Mouse (Mus musculus) adrenal gland, postnatal 36 days (tissue): Measurements from ENCODE around the gene Megf8. TPM values are rescaled to one million over a fixed set of nuclear protein-coding genes. Genes with fewer than 3 reads are reported as not detected.
A peak's percentile ranks its signal among the peaks of the same experiment; 100 is the strongest.

Experiments
- DNase-seq, 2 experiments: peaks; one replicate each; pipeline ENCODE4 v3.0.0; 2021; ENCODE audit warnings: mixed read lengths in 1 of 2
- total RNA-seq, 2 experiments: library from RNA; stranded (reverse); gene quantifications; 2 replicates each; pipeline ENCODE4 v1.2.3; 2021

Megf8 gene
- total RNA-seq, 2 experiments from 2014 or later = 43.7 to 51.3 TPM

DNA sequence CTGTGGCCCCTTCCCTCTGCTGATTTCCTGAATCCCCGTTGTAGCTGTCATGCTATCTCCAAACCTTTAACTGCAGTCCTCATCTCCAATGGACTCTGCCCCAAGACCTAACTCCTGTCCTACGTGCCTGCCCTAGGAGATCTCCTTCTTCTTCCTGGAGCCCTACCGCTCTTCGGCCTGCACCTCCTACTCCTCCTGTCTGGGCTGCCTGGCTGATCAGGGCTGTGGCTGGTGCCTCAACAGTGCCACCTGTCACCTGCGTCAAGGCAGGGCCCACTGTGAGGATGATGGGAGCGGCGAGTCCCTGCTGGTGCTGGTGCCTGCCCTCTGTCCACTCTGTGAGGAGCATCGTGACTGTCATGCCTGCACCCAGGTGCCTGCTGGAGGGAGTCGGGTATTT, 22.4 kb downstream of the Megf8 start:
- DNase-seq = no peak

DNA sequence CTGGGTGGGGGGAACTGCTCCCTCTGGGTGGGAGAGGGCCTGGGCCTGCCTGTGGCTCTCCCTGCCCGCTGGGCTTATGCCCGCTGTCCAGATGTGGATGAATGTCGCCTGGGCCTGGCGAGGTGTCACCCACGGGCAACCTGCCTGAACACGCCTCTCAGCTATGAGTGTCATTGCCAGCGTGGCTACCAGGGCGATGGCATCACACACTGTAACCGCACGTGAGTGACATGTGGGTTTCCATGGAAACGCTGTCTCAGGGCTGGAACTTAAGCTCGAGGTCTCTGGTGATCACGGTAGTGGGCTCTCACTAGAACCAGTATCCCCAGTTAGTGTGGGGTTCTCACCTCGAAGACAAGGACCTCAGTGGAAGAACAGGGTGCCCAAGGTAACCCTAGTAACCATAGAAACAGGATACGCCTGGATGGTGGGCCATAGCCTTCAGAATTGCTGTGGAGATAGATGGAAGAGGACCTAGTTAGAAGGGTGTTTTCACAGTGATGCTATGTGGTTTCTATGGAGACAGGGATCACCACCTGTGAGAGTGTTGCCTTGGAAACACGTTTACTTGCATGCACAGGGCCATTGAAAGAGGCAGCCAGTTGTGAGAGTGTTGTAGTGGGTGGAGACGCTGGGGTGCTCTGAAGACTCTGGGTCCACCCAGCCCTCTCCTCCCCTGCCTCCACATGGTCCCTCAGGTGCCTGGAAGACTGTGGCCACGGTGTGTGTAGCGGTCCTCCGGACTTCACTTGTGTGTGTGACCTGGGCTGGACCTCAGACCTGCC, 24.2 kb downstream of the Megf8 start:
- DNase-seq = no peak

- no peak for DNase-seq
These were observed 31.9 kb downstream of the Megf8 start for GRCm38 (mm10) chr7:25348861-25349260.

GRCm38 (mm10) chr7:25358721-25359206, 41.8 kb downstream of the Megf8 start:
- no peak for DNase-seq

DNA sequence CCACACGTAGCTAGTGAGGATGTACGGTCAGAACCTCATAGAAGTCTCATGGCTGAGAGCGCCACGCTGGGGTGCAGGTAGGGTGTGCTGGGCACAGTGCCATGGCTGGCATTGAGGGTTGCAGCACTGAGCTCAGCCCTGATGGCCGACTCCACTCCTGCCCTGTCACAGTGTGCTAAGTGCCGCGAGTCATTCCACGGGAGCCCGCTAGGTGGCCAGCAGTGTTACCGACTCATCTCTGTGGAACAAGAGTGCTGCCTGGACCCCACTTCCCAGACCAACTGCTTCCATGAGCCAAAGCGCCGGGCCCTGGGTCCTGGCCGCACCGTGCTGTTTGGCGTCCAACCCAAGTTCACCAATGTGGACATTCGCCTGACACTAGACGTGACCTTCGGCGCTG, 46.2 kb downstream of the Megf8 start:
- peak; percentile 65 to 68 for DNase-seq

- DNase-seq = no peak
These were observed 46.7 kb downstream of the Megf8 start for GRCm38 (mm10) chr7:25363632-25364031.

- no peak for DNase-seq
These were observed 49.1 kb downstream of the Megf8 start for GRCm38 (mm10) chr7:25365937-25366625.

- DNase-seq = peak; percentile 57 to 58
These were observed 50.8 kb downstream of the Megf8 start for GRCm38 (mm10) chr7:25367632-25368293.

DNA sequence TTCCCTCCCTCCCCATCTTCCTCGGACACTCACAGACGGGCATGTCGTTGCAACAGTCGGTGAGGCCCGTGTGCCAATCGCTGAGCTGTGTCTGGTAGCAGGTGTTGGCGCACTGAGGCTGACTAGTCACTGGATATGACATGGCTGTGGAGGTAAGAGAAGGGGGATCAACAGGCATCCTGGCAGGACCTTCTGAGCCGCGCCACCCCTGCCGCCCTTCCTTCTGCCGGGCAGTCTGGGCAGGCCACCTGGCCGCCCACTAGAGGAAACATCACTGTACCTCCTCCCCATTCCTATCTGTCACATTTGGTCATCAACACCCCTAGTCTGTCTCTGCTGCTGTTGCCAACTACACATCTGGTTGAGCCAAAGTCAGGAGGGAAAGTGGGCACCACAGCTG, 51.4 kb downstream of the Megf8 start:
- no peak for DNase-seq

GRCm38 (mm10) chr7:25369058-25369749, 52.2 kb downstream of the Megf8 start, which contains the start of gene Cnfn:
Gene Cnfn (minus strand): TSS chr7:25369724.
- DNase-seq = no peak

GRCm38 (mm10) chr7:25372441-25372840, 55.5 kb downstream of the Megf8 start:
- no peak for DNase-seq

- DNase-seq = peak; percentile 90 to 91
These were observed 59.6 kb downstream of the Megf8 start for GRCm38 (mm10) chr7:25376556-25376955.

DNA sequence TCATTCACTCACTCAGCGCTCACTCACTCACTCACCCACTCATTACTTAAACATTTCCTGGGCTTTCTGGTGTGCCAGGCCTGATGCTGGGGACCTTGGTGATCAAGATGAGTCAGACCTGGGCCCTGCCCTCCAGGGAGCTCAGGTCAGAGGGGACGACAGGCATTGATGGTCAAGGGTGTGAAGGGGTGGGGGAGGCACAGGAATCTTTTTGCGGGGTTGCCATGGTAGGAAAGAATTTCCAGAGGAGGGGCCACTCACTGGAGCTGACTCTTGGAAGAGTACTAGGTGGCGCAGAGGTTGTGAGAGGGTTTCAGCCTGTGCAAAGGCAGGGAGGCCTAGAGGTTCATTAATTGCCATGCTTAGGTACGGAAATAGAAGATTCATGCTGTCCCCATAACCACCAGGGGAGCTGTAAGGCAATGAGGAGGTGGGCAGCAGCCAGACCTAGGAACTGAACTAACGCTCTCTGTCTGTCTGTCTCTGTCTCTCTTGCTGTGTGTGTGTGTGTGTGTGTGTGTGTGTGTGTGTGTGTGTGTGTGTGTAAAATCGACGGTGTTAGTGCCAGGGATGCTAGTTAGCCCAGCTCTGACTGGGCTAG, 60.2 kb downstream of the Megf8 start:
- DNase-seq = peak; percentile 72 to 75

- DNase-seq = no peak
These were observed 61.5 kb downstream of the Megf8 start for GRCm38 (mm10) chr7:25378181-25379100.

- DNase-seq = peak; percentile 55 to 71
These were observed 62.8 kb downstream of the Megf8 start for GRCm38 (mm10) chr7:25379551-25380351.

DNA sequence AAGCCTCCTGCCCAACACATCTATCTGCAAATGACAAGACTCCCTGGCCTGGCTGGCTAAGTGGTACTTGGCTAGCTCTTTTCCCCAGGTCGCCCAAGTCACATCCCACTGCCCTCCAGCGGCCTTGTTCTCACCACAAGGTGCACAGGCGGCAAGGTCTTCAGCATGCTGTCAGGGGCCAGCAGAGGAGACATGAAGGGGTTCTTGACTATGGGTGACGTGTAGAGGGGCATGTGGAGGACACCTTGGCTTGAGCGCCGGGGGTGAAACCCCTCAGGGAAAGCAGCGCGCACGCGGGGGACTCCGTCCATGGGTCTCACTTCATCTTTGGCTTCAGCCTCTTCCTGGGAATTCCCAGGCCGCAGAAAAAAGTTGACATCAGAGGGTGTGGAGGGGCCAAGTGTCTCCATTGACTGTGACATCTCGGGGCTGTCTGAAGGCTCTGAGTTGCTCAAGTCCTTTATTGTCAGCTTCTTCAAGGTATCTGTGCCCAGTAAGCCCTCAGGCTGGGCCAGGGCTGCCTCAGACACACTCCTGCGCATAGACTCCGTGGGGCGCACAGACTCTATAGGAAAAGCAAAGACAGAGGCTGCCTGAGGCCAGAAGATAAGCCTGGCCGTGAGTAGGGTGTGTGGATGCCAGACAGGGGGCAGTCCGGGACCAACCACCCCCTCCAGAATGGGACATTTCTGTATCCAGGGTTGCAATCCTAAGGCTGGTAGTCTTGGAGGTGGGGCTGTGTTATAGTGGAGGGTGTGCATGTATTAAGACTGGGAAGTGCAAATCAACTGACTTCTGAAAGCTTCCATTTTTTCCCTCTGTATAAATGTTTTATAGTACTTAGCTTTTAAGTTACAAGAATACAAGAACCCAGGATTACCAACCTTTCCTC, 63.7 kb downstream of the Megf8 start:
- no peak for DNase-seq

- no peak for DNase-seq
These were observed 64.3 kb downstream of the Megf8 start for GRCm38 (mm10) chr7:25381284-25381680.

GRCm38 (mm10) chr7:25382541-25382940, 65.6 kb downstream of the Megf8 start:
- no peak for DNase-seq

- no peak for DNase-seq
These were observed 66.4 kb downstream of the Megf8 start for GRCm38 (mm10) chr7:25383385-25383784.
